Mouse (Mus musculus) liver, embryonic 15.5 days (tissue): Measurements from ENCODE around the gene Spaca3. TPM values are rescaled to one million over a fixed set of nuclear protein-coding genes. Genes with fewer than 3 reads are reported as not detected.

Source experiments
- ATAC-seq: fragments of 200-750 bp; cut with Nextera tagmentation; 2 replicates; pipeline ENCODE4 v1.8.0; 2017; ENCODE audit warnings: moderate number of reproducible peaks, mild to moderate bottlenecking, moderate library complexity; ENCODE audit not compliant: insufficient read depth
- H3K27ac ChIP-seq: fragments of 300-500 bp; sonication (generic); replicated peaks from 2 replicates; pipeline ENCODE4 v1.5.1; 2015; ENCODE audit warnings: mild to moderate bottlenecking, inconsistent platforms
- H3K27me3 ChIP-seq: fragments of 300-500 bp; sonication (generic); 2 replicates; pipeline ENCODE4 v1.6.1; 2015; ENCODE audit warnings: mild to moderate bottlenecking, inconsistent platforms
- H3K36me3 ChIP-seq: fragments of 300-500 bp; sonication (generic); replicated peaks from 2 replicates; pipeline ENCODE4 v1.6.1; 2015; ENCODE audit warnings: moderate library complexity, mild to moderate bottlenecking, inconsistent platforms
- H3K4me1 ChIP-seq: fragments of 300-500 bp; sonication (generic); replicated peaks from 2 replicates; pipeline ENCODE4 v1.6.1; 2015; ENCODE audit warnings: inconsistent platforms
- H3K4me2 ChIP-seq: fragments of 300-500 bp; sonication (generic); 2 replicates; pipeline ENCODE4 v1.6.1; 2015; ENCODE audit warnings: moderate library complexity, mild to moderate bottlenecking, inconsistent platforms
- H3K4me3 ChIP-seq: fragments of 300-500 bp; sonication (generic); replicated peaks from 2 replicates; pipeline ENCODE4 v1.5.1; 2015; ENCODE audit warnings: mild to moderate bottlenecking, inconsistent platforms
- H3K9ac ChIP-seq: fragments of 300-500 bp; sonication (generic); 2 replicates; pipeline ENCODE4 v1.6.1; 2015; ENCODE audit warnings: moderate library complexity, mild to moderate bottlenecking, inconsistent platforms
- H3K9me3 ChIP-seq: fragments of 300-500 bp; sonication (generic); replicated peaks from 2 replicates; pipeline ENCODE4 v1.6.1; 2016; ENCODE audit warnings: inconsistent platforms
- WGBS: fragments of 180-500 bp; shearing (Covaris S2); methylation state at CpG from one replicate; pipeline ENCODE4 v1.1.7; 2015; ENCODE audit warnings: mixed read lengths; ENCODE audit not compliant: insufficient replicate concordance; 5-methylcytosine and 5-hydroxymethylcytosine counted together
- polyA plus RNA-seq: library from polyadenylated mRNA; unstranded; fragments of >200 nt; fragmentation: Nextera tagmentation; extraction: Ambion mirVana; gene quantifications from 2 replicates; pipeline ENCODE4 v1.2.1, GENCODE M21; 2015

Spaca3 gene
- not detected in 2 replicates for polyA plus RNA-seq

GRCm38 (mm10) chr11:80858065-80858464 is at the start of gene Spaca3:
Spaca3 (plus strand) TSS chr11:80858365.
- Histone ChIP-seq H3K27ac (no peak within 1 kb of the TSS), H3K4me3 (no peak within 1 kb of the TSS), H3K4me2 (no peak within 1 kb of the TSS), H3K27me3 (peaks cover 12% of the 10 kb centered on the region), H3K4me1 (peaks cover 40% of the 10 kb centered on the region), H3K9ac (no peak within 1 kb of the TSS), H3K9me3 (no peaks in the 10 kb centered on the region), H3K36me3 (no peaks in the 10 kb centered on the region)
- 63% methylated on average over 10 of the region's 10 CpGs for whole genome bisulfite sequencing
- no peak for ATAC-seq

- H3K9me3 ChIP-seq, result no peaks in the 10 kb centered on the region
- ATAC-seq, result peak; percentile 33; the same call in 1 of the 2 replicates
- no peak overlapping the region for H3K4me2 ChIP-seq
- peaks cover 22% of the 10 kb centered on the region; the same call in 1 of the 2 replicates for H3K4me1 ChIP-seq
- peaks cover 55% of the 10 kb centered on the region for H3K27me3 ChIP-seq
- no peak overlapping the region for H3K9ac ChIP-seq
- no peaks in the 10 kb centered on the region for H3K36me3 ChIP-seq
- no peak overlapping the region for H3K27ac ChIP-seq
- 50% methylated on average over 6 of the region's 6 CpGs for WGBS
- H3K4me3 ChIP-seq, result no peak overlapping the region
These were observed 49.6 kb upstream of the Spaca3 start for GRCm38 (mm10) chr11:80808551-80809070.

- peak; percentile 10; the same call in 1 of the 2 replicates for ATAC-seq
- 0 out of 2 replicates have a peak overlapping the region, but pooled peaks have one; percentile 19 for H3K27ac ChIP-seq
- WGBS, result 55% methylated on average over 5 of the region's 6 CpGs
- H3K9ac ChIP-seq, result 0 out of 2 replicates have a peak overlapping the region, but pooled peaks have one; percentile 43
- peaks cover 55% of the 10 kb centered on the region for H3K27me3 ChIP-seq
- H3K4me1 ChIP-seq, result peaks cover 22% of the 10 kb centered on the region; the same call in 1 of the 2 replicates
- H3K4me3 ChIP-seq, result peak overlapping the region; percentile 58
- peak overlapping the region; percentile 77 for H3K4me2 ChIP-seq
- H3K36me3 ChIP-seq, result no peaks in the 10 kb centered on the region
- H3K9me3 ChIP-seq, result no peaks in the 10 kb centered on the region
These were observed 48.5 kb upstream of the Spaca3 start for GRCm38 (mm10) chr11:80809666-80809992.

- H3K9ac ChIP-seq, result peak within 1 kb of the TSS; percentile 43; the same call in 1 of the 2 replicates
- WGBS, result 2% methylated on average over 46 of the region's 54 CpGs
These were observed 48.0 kb upstream of the Spaca3 start, which contains the start of gene Tmem98 for GRCm38 (mm10) chr11:80809993-80810821. Tmem98 (plus strand) TSS chr11:80810175.

GRCm38 (mm10) chr11:80811156-80811555 is 47.0 kb upstream of the Spaca3 start:
- Histone ChIP-seq H3K27ac (no peak overlapping the region), H3K4me2 (peak overlapping the region; percentile 77), H3K27me3 (peaks cover 55% of the 10 kb centered on the region), H3K4me1 (peaks cover 22% of the 10 kb centered on the region; the same call in 1 of the 2 replicates), H3K36me3 (no peaks in the 10 kb centered on the region), H3K9me3 (no peaks in the 10 kb centered on the region), H3K9ac (no peak overlapping the region), H3K4me3 (peak overlapping the region; percentile 58; the same call in 1 of the 2 replicates)
- 32% methylated on average over 5 of the region's 5 CpGs for WGBS
- ATAC-seq, result no peak

More at GRCm38 (mm10) chr11:80809993-80810821, 48.0 kb upstream of the Spaca3 start, which contains the start of gene Tmem98:
- Histone ChIP-seq H3K4me3 (peak within 1 kb of the TSS; percentile 58), H3K27ac (0 out of 2 replicates have a peak within 1 kb of the TSS, but pooled peaks have one; percentile 19), H3K4me2 (peak within 1 kb of the TSS; percentile 77), H3K36me3 (no peaks in the 10 kb centered on the region), H3K9me3 (no peaks in the 10 kb centered on the region), H3K4me1 (peaks cover 22% of the 10 kb centered on the region; the same call in 1 of the 2 replicates), H3K27me3 (peaks cover 55% of the 10 kb centered on the region)
- peak; percentile 57 for ATAC-seq

GRCm38 (mm10) chr11:80815354-80815753 is 42.8 kb upstream of the Spaca3 start:
- H3K4me1 ChIP-seq, result peaks cover 14% of the 10 kb centered on the region
- peaks cover 26% of the 10 kb centered on the region for H3K27me3 ChIP-seq
- H3K36me3 ChIP-seq, result no peaks in the 10 kb centered on the region
- no peak overlapping the region for H3K4me2 ChIP-seq
- 62% methylated on average over 7 of the region's 7 CpGs for WGBS
- H3K9me3 ChIP-seq, result no peaks in the 10 kb centered on the region
- no peak overlapping the region for H3K4me3 ChIP-seq
- ATAC-seq, result no peak
- no peak overlapping the region for H3K27ac ChIP-seq
- H3K9ac ChIP-seq, result no peak overlapping the region

- H3K36me3 ChIP-seq, result no peaks in the 10 kb centered on the region
- H3K4me2 ChIP-seq, result peak overlapping the region; percentile 16; the same call in 1 of the 2 replicates
- peaks cover 3% of the 10 kb centered on the region; the same call in 1 of the 2 replicates for H3K27me3 ChIP-seq
- H3K27ac ChIP-seq, result no peak overlapping the region
- peaks cover 17% of the 10 kb centered on the region for H3K4me1 ChIP-seq
- peak; percentile 14; the same call in 1 of the 2 replicates for ATAC-seq
- WGBS, result 48% methylated on average over 11 of the region's 11 CpGs
- no peak overlapping the region; the same call in 1 of the 2 replicates for H3K9ac ChIP-seq
- no peak overlapping the region for H3K4me3 ChIP-seq
- H3K9me3 ChIP-seq, result no peaks in the 10 kb centered on the region
These were observed 40.0 kb upstream of the Spaca3 start for GRCm38 (mm10) chr11:80818060-80818697.

- no peaks in the 10 kb centered on the region for H3K9me3 ChIP-seq
- no peak for ATAC-seq
- no peak overlapping the region for H3K27ac ChIP-seq
- H3K4me3 ChIP-seq, result no peak overlapping the region
- peaks cover 17% of the 10 kb centered on the region for H3K4me1 ChIP-seq
- 62% methylated on average over 3 of the region's 3 CpGs for whole genome bisulfite sequencing
- H3K9ac ChIP-seq, result no peak overlapping the region
- H3K4me2 ChIP-seq, result no peak overlapping the region
- no peaks in the 10 kb centered on the region for H3K27me3 ChIP-seq
- no peaks in the 10 kb centered on the region for H3K36me3 ChIP-seq
These were observed 38.1 kb upstream of the Spaca3 start for GRCm38 (mm10) chr11:80820085-80820484.

GRCm38 (mm10) chr11:80821296-80821695 is 36.9 kb upstream of the Spaca3 start:
- Histone ChIP-seq H3K36me3 (no peaks in the 10 kb centered on the region), H3K27me3 (no peaks in the 10 kb centered on the region), H3K4me3 (no peak overlapping the region), H3K4me1 (peaks cover 17% of the 10 kb centered on the region), H3K27ac (no peak overlapping the region), H3K4me2 (peak overlapping the region; percentile 41), H3K9ac (no peak overlapping the region), H3K9me3 (no peaks in the 10 kb centered on the region)
- ATAC-seq, result 0 out of 2 replicates have a peak, but pooled peaks have one; percentile 45
- WGBS, result 14% methylated on average over 14 of the region's 14 CpGs

- Histone ChIP-seq H3K4me1 (peaks cover 17% of the 10 kb centered on the region), H3K4me2 (peak overlapping the region; percentile 41), H3K36me3 (no peaks in the 10 kb centered on the region), H3K9ac (no peak overlapping the region), H3K9me3 (no peaks in the 10 kb centered on the region), H3K27me3 (no peaks in the 10 kb centered on the region), H3K4me3 (no peak overlapping the region), H3K27ac (no peak overlapping the region)
- no peak for ATAC-seq
- WGBS, result 58% methylated on average over 9 of the region's 9 CpGs
These were observed 36.4 kb upstream of the Spaca3 start for GRCm38 (mm10) chr11:80821794-80822193.
